Mouse (Mus musculus): Measurements from ENCODE around the gene Clpsl2. TPM values are rescaled to one million over a fixed set of nuclear protein-coding genes. Genes with fewer than 3 reads are reported as not detected.

Clpsl2 gene
- total and polyA plus RNA-seq, 2 experiments from 2014 or later: not detected

- ATAC-seq (ENCODE audit: insufficient read depth, low read depth) (no peak), DNase-seq (ENCODE audit: low spot score) (no peak)
- Histone ChIP-seq H3K4me3 (ENCODE audit: low read depth, low read length) (no peak overlapping the region), H3K9ac (replicated peaks; ENCODE audit: low read depth, low read length) (no peak overlapping the region), H3K4me1 (ENCODE audit: control insufficient read depth, insufficient read depth) (no peaks in the 10 kb centered on the region), H3K36me3 (replicated peaks; ENCODE audit: control insufficient read depth, insufficient read depth, low read length) (no peaks in the 10 kb centered on the region), H3K27me3 (ENCODE audit: control insufficient read depth, insufficient read depth, low read length) (0 out of 2 replicates have a peak, but pooled peaks cover 6% of the 10 kb centered on the region), H3K27ac (ENCODE audit: low read depth) (no peak overlapping the region), H3K9me3 (replicated peaks; ENCODE audit: control insufficient read depth, low read length) (no peaks in the 10 kb centered on the region), H3K4me2 (ENCODE audit: low read depth, low read length) (no peak overlapping the region)
- WGBS: 11% methylated on average over 18 of the region's 18 CpGs
- TF ChIP-seq CTCF (IDR thresholded peaks at IDR 0.05; ENCODE audit: low read depth) (no peak), EP300 (IDR thresholded peaks at IDR 0.05; ENCODE audit: low read depth) (no peak)
These were observed 17.3 kb upstream of the Clpsl2 start for GRCm38 (mm10) chr17:28531946-28532345.

GRCm38 (mm10) chr17:28532557-28532956 lies 16.7 kb upstream of the Clpsl2 start:
- Histone ChIP-seq H3K36me3 (replicated peaks; ENCODE audit: control insufficient read depth, insufficient read depth, low read length) (no peaks in the 10 kb centered on the region), H3K27ac (ENCODE audit: low read depth) (no peak overlapping the region), H3K4me2 (ENCODE audit: low read depth, low read length) (no peak overlapping the region), H3K9me3 (replicated peaks; ENCODE audit: control insufficient read depth, low read length) (no peaks in the 10 kb centered on the region), H3K9ac (replicated peaks; ENCODE audit: low read depth, low read length) (no peak overlapping the region), H3K27me3 (ENCODE audit: control insufficient read depth, insufficient read depth, low read length) (0 out of 2 replicates have a peak, but pooled peaks cover 6% of the 10 kb centered on the region), H3K4me1 (ENCODE audit: control insufficient read depth, insufficient read depth) (no peaks in the 10 kb centered on the region), H3K4me3 (ENCODE audit: low read depth, low read length) (no peak overlapping the region)
- no peak for TF ChIP-seq EP300 (IDR thresholded peaks at IDR 0.05; ENCODE audit: low read depth)
- TF ChIP-seq CTCF (IDR thresholded peaks at IDR 0.05; ENCODE audit: low read depth): no peak
- no peak for ATAC-seq (ENCODE audit: insufficient read depth, low read depth)
- DNase-seq (ENCODE audit: low spot score): no peak
- 80% methylated on average over 7 of the region's 7 CpGs for WGBS

- no peak for DNase-seq (ENCODE audit: low spot score)
- WGBS: 83% methylated on average over 13 of the region's 13 CpGs
- Histone ChIP-seq H3K27me3 (ENCODE audit: control insufficient read depth, insufficient read depth, low read length) (0 out of 2 replicates have a peak, but pooled peaks cover 6% of the 10 kb centered on the region), H3K4me2 (ENCODE audit: low read depth, low read length) (no peak overlapping the region), H3K9ac (replicated peaks; ENCODE audit: low read depth, low read length) (no peak overlapping the region), H3K4me3 (ENCODE audit: low read depth, low read length) (no peak overlapping the region), H3K9me3 (replicated peaks; ENCODE audit: control insufficient read depth, low read length) (no peaks in the 10 kb centered on the region), H3K4me1 (ENCODE audit: control insufficient read depth, insufficient read depth) (no peaks in the 10 kb centered on the region), H3K27ac (ENCODE audit: low read depth) (no peak overlapping the region), H3K36me3 (replicated peaks; ENCODE audit: control insufficient read depth, insufficient read depth, low read length) (no peaks in the 10 kb centered on the region)
- ATAC-seq (ENCODE audit: insufficient read depth, low read depth): no peak
- TF ChIP-seq EP300 (IDR thresholded peaks at IDR 0.05; ENCODE audit: low read depth): no peak
- no peak for TF ChIP-seq CTCF (IDR thresholded peaks at IDR 0.05; ENCODE audit: low read depth)
These were observed 15.9 kb upstream of the Clpsl2 start for GRCm38 (mm10) chr17:28533327-28533726.

- H3K9me3 ChIP-seq (replicated peaks; ENCODE audit: control insufficient read depth, low read length): 0 out of 2 replicates have a peak, but pooled peaks cover 6% of the 10 kb centered on the region
- 51% methylated on average over 12 of the region's 12 CpGs for WGBS
- no peak overlapping the region for H3K4me3 ChIP-seq (ENCODE audit: low read depth, low read length)
These were observed 11.3 kb upstream of the Clpsl2 start for GRCm38 (mm10) chr17:28537881-28538280.

GRCm38 (mm10) chr17:28546925-28547324 lies 2.3 kb upstream of the Clpsl2 start:
- Histone ChIP-seq H3K27me3 (ENCODE audit: control insufficient read depth, insufficient read depth, low read length) (no peaks in the 10 kb centered on the region), H3K4me1 (ENCODE audit: control insufficient read depth, insufficient read depth) (no peaks in the 10 kb centered on the region), H3K36me3 (replicated peaks; ENCODE audit: control insufficient read depth, insufficient read depth, low read length) (no peaks in the 10 kb centered on the region), H3K9ac (replicated peaks; ENCODE audit: low read depth, low read length) (no peak overlapping the region), H3K9me3 (replicated peaks; ENCODE audit: control insufficient read depth, low read length) (no peaks in the 10 kb centered on the region), H3K27ac (ENCODE audit: low read depth) (no peak overlapping the region), H3K4me2 (ENCODE audit: low read depth, low read length) (no peak overlapping the region), H3K4me3 (ENCODE audit: low read depth, low read length) (no peak overlapping the region)
- ATAC-seq (ENCODE audit: insufficient read depth, low read depth): no peak
- TF ChIP-seq CTCF (IDR thresholded peaks at IDR 0.05; ENCODE audit: low read depth): no peak
- DNase-seq (ENCODE audit: low spot score): no peak
- WGBS: 52% methylated on average over 1 of the region's 1 CpGs

More at GRCm38 (mm10) chr17:28537881-28538280, 11.3 kb upstream of the Clpsl2 start:
- no peaks in the 10 kb centered on the region for H3K36me3 ChIP-seq (replicated peaks; ENCODE audit: control insufficient read depth, insufficient read depth, low read length)
- H3K27ac ChIP-seq (ENCODE audit: low read depth): no peak overlapping the region
- no peak for DNase-seq (ENCODE audit: low spot score)
- no peak overlapping the region for H3K9ac ChIP-seq (replicated peaks; ENCODE audit: low read depth, low read length)
- ATAC-seq (ENCODE audit: insufficient read depth, low read depth): no peak
- H3K4me2 ChIP-seq (ENCODE audit: low read depth, low read length): no peak overlapping the region
- no peaks in the 10 kb centered on the region for H3K4me1 ChIP-seq (ENCODE audit: control insufficient read depth, insufficient read depth)
- no peaks in the 10 kb centered on the region for H3K27me3 ChIP-seq (ENCODE audit: control insufficient read depth, insufficient read depth, low read length)
- no peak for TF ChIP-seq EP300 (IDR thresholded peaks at IDR 0.05; ENCODE audit: low read depth)

- H3K27me3 ChIP-seq (ENCODE audit: control insufficient read depth, insufficient read depth, low read length): no peaks in the 10 kb centered on the region
- no peak overlapping the region for H3K4me2 ChIP-seq (ENCODE audit: low read depth, low read length)
- no peaks in the 10 kb centered on the region for H3K9me3 ChIP-seq (replicated peaks; ENCODE audit: control insufficient read depth, low read length)
- H3K4me3 ChIP-seq (ENCODE audit: low read depth, low read length): no peak overlapping the region
- DNase-seq (ENCODE audit: low spot score) (no peak), ATAC-seq (ENCODE audit: insufficient read depth, low read depth) (no peak)
- no peaks in the 10 kb centered on the region for H3K36me3 ChIP-seq (replicated peaks; ENCODE audit: control insufficient read depth, insufficient read depth, low read length)
- no peaks in the 10 kb centered on the region for H3K4me1 ChIP-seq (ENCODE audit: control insufficient read depth, insufficient read depth)
- H3K27ac ChIP-seq (ENCODE audit: low read depth): no peak overlapping the region
- TF ChIP-seq EP300 (IDR thresholded peaks at IDR 0.05; ENCODE audit: low read depth) (no peak), CTCF (IDR thresholded peaks at IDR 0.05; ENCODE audit: low read depth) (no peak)
- no peak overlapping the region for H3K9ac ChIP-seq (replicated peaks; ENCODE audit: low read depth, low read length)
- 60% methylated on average over 11 of the region's 11 CpGs for WGBS
These were observed 661 bp upstream of the Clpsl2 start for GRCm38 (mm10) chr17:28548550-28548949.

Measured in heart, postnatal 0 days (tissue).